Mouse (Mus musculus): ENCODE results near the gene Dock2. TPM values are rescaled to one million over a fixed set of nuclear protein-coding genes. Genes with fewer than 3 reads are reported as not detected.

Gene Dock2
- polyA plus RNA-seq, 1 experiment from 2014 or later, result 3.3 TPM

DNA sequence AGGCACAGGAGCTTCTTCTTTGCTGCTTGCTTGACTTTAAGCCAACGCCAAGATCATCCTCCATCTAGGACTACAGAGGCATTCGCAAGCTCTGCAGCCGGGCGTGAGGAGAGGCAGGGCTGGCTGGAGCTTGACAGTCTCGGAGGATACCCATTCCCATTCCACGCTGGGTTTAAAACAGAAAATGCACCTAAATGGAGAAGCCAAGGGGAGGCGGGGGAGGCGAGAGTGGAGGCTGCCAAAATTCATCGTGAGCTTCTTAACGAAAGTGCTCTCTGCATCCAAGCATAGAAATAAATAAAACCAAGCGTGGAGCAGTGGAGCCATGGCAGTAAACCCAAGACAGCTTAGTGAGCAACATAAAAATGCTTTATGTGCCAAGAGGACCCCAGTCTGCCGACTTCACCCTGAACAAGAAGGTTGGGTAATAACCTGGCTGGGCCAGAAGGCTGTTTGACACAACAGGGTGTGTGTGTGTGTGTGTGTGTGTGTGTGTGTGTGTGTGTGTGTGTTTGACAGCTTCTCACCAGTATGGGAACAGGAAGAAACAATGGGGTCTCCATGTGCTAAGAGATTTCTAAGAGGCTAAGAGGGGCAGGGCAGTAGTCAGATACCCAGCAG, 524.7 kb downstream of the Dock2 start:
- DNase-seq (ENCODE audit: low spot score), result peak; percentile 12
- Histone ChIP-seq H3K4me2 (ENCODE audit: low read depth, low read length) (no peak overlapping the region), H3K27ac (replicated peaks; ENCODE audit: low read depth, low read length) (no peak overlapping the region), H3K36me3 (ENCODE audit: control insufficient read depth, insufficient read depth, low read length) (no peaks in the 10 kb centered on the region), H3K27me3 (replicated peaks; ENCODE audit: control insufficient read depth, insufficient read depth, low read length) (no peaks in the 10 kb centered on the region), H3K4me3 (ENCODE audit: low read depth, low read length) (no peak overlapping the region), H3K9ac (ENCODE audit: low read depth, low read length) (no peak overlapping the region), H3K9me3 (ENCODE audit: control insufficient read depth, low read length) (no peaks in the 10 kb centered on the region), H3K4me1 (ENCODE audit: control insufficient read depth, insufficient read depth, low read length) (no peaks in the 10 kb centered on the region)
- ATAC-seq (ENCODE audit: low read depth), result no peak
- WGBS, result 84% methylated on average over 12 of the region's 12 CpGs

DNA sequence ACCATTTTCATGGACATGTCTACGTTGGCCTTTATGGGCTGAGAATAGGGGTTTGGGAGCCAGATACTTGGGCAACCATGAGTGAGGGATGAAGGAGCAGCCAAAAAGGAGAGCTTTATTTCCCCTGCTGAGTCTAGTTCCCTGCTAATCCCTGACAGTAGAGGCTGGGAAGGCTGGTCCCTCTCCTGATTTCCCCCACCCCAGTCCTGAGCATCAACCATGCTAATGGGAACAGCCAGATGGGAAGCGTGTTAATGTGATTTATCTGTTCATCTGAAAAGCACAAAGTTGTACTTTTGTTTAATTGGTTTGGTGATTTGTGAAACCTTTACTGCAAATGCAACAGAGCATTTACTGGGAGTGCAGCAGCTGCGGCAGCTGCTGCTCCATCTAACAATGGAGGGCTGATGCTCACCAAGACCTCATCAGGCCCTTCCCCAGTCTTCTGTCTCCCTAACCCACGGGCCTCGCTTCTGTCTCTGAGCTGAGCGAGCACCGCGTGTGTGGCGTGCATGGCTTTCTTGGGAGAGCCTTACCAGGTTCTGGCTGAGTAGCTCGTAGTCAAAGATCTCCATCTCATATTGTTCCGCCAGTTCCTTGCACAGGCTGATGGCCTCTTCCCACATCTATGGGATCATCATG, 526.0 kb downstream of the Dock2 start:
- Histone ChIP-seq H3K4me2 (ENCODE audit: low read depth, low read length) (no peak overlapping the region), H3K36me3 (ENCODE audit: control insufficient read depth, insufficient read depth, low read length) (no peaks in the 10 kb centered on the region), H3K4me3 (ENCODE audit: low read depth, low read length) (no peak overlapping the region), H3K9me3 (ENCODE audit: control insufficient read depth, low read length) (no peaks in the 10 kb centered on the region), H3K27me3 (replicated peaks; ENCODE audit: control insufficient read depth, insufficient read depth, low read length) (no peaks in the 10 kb centered on the region), H3K4me1 (ENCODE audit: control insufficient read depth, insufficient read depth, low read length) (no peaks in the 10 kb centered on the region), H3K9ac (ENCODE audit: low read depth, low read length) (no peak overlapping the region), H3K27ac (replicated peaks; ENCODE audit: low read depth, low read length) (no peak overlapping the region)
- WGBS, result 88% methylated on average over 11 of the region's 11 CpGs
- ATAC-seq (ENCODE audit: low read depth) (no peak), DNase-seq (ENCODE audit: low spot score) (no peak)

DNA sequence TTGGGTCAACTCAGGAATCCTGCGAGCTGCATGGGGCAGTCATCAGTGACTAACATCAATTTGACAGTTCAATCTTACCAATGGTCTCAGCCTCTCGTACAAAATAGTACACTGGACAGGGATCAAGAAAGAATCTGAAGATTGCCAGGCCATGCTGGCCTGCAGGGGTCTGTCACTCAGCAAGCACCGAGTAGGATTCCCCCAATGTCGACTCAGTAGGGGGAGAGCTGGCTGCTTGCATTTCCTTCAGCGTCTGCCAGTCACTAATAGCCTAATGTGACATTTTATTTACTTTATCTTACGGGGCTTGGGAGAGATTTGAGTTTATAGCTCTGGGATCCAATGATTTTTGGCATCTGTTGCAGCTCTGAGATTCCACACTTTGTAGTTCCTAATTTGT, 540.7 kb downstream of the Dock2 start:
- Histone ChIP-seq H3K27ac (replicated peaks; ENCODE audit: low read depth, low read length) (no peak overlapping the region), H3K4me1 (ENCODE audit: control insufficient read depth, insufficient read depth, low read length) (no peaks in the 10 kb centered on the region), H3K4me3 (ENCODE audit: low read depth, low read length) (no peak overlapping the region), H3K27me3 (replicated peaks; ENCODE audit: control insufficient read depth, insufficient read depth, low read length) (no peaks in the 10 kb centered on the region), H3K9ac (ENCODE audit: low read depth, low read length) (no peak overlapping the region), H3K36me3 (ENCODE audit: control insufficient read depth, insufficient read depth, low read length) (no peaks in the 10 kb centered on the region), H3K9me3 (ENCODE audit: control insufficient read depth, low read length) (peaks cover 6% of the 10 kb centered on the region; the same call in 1 of the 2 replicates), H3K4me2 (ENCODE audit: low read depth, low read length) (no peak overlapping the region)
- DNase-seq (ENCODE audit: low spot score) (no peak), ATAC-seq (ENCODE audit: low read depth) (no peak)
- WGBS, result 47% methylated on average over 6 of the region's 6 CpGs

DNA sequence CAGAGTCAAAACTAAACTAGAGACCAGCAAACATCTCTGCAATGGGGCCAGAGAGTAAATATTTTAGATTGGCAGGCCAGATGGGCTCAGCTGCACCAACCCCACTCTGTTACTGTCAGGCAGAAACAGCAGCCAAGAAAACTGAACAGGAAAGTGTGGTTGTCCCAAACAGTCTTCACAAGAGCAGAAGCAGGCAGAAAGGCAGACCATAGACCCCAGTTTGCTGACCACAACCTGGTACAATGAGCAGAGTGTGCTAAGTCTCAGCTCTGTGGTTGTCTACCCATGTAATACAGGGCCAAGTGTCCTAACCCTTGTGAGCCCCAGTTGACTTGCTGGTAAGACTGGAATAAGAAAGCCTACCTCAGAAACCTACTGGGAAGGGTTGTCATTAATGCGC, 543.4 kb downstream of the Dock2 start:
- no peak for ATAC-seq (ENCODE audit: low read depth)
- WGBS, result 95% methylated on average over 1 of the region's 1 CpGs
- no peak overlapping the region for H3K27ac ChIP-seq (replicated peaks; ENCODE audit: low read depth, low read length)
- H3K27me3 ChIP-seq (replicated peaks; ENCODE audit: control insufficient read depth, insufficient read depth, low read length), result no peaks in the 10 kb centered on the region
- no peaks in the 10 kb centered on the region for H3K4me1 ChIP-seq (ENCODE audit: control insufficient read depth, insufficient read depth, low read length)
- no peak for DNase-seq (ENCODE audit: low spot score)
- no peak overlapping the region for H3K9ac ChIP-seq (ENCODE audit: low read depth, low read length)
- H3K4me3 ChIP-seq (ENCODE audit: low read depth, low read length), result no peak overlapping the region
- no peak overlapping the region for H3K4me2 ChIP-seq (ENCODE audit: low read depth, low read length)
- H3K36me3 ChIP-seq (ENCODE audit: control insufficient read depth, insufficient read depth, low read length), result no peaks in the 10 kb centered on the region
- peaks cover 6% of the 10 kb centered on the region; the same call in 1 of the 2 replicates for H3K9me3 ChIP-seq (ENCODE audit: control insufficient read depth, low read length)

DNA sequence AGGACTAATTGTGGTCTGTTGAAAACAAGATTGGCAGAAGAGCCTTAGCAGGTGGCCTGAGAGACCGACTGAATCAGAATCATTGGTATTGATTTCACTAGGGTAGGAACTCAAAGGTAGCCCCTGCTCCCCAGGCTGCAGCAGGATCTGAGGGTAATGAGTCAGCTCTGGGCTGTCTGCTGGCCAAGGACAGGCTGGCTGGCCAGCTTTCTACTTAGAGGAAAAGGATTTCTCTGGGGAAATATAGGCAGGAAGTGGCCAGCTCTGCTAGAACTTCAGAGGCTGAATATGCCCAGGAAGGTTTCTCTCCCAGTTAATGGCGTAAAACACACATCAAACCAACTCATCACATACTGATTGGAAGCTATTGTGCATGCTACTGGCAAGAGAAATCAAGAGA, 544.0 kb downstream of the Dock2 start:
- no peaks in the 10 kb centered on the region for H3K4me1 ChIP-seq (ENCODE audit: control insufficient read depth, insufficient read depth, low read length)

DNA sequence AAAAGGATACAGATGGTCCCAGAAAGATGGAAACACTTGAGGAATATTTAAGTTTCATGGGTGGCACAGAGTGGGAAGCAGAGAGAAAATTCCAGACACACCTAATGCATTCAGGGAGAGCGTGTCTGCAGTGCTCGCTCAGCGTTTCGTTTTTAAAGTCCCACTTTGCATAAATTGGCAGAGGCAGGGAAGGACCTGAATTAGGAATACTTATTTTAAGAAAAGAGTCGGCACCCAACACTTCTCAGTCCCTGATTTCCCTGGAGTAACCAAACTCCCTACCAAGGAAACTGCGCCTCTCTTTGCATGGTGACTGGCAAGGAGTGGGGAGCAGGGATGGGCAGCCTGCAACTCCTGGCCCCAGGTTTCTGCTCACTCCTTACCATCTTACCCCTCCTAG, 546.8 kb downstream of the Dock2 start:
- Histone ChIP-seq H3K9ac (ENCODE audit: low read depth, low read length) (no peak overlapping the region), H3K4me2 (ENCODE audit: low read depth, low read length) (no peak overlapping the region), H3K27ac (replicated peaks; ENCODE audit: low read depth, low read length) (no peak overlapping the region), H3K27me3 (replicated peaks; ENCODE audit: control insufficient read depth, insufficient read depth, low read length) (no peaks in the 10 kb centered on the region), H3K4me1 (ENCODE audit: control insufficient read depth, insufficient read depth, low read length) (no peaks in the 10 kb centered on the region), H3K36me3 (ENCODE audit: control insufficient read depth, insufficient read depth, low read length) (no peaks in the 10 kb centered on the region), H3K4me3 (ENCODE audit: low read depth, low read length) (no peak overlapping the region), H3K9me3 (ENCODE audit: control insufficient read depth, low read length) (peaks cover 6% of the 10 kb centered on the region; the same call in 1 of the 2 replicates)
- DNase-seq (ENCODE audit: low spot score), result no peak
- WGBS, result 72% methylated on average over 6 of the region's 6 CpGs
- ATAC-seq (ENCODE audit: low read depth), result no peak

More for the DNA sequence above, 544.0 kb downstream of the Dock2 start:
- WGBS, result 57% methylated on average over 2 of the region's 2 CpGs
- Histone ChIP-seq H3K27me3 (replicated peaks; ENCODE audit: control insufficient read depth, insufficient read depth, low read length) (no peaks in the 10 kb centered on the region), H3K9ac (ENCODE audit: low read depth, low read length) (no peak overlapping the region), H3K36me3 (ENCODE audit: control insufficient read depth, insufficient read depth, low read length) (no peaks in the 10 kb centered on the region), H3K27ac (replicated peaks; ENCODE audit: low read depth, low read length) (no peak overlapping the region), H3K9me3 (ENCODE audit: control insufficient read depth, low read length) (peaks cover 6% of the 10 kb centered on the region; the same call in 1 of the 2 replicates), H3K4me2 (ENCODE audit: low read depth, low read length) (no peak overlapping the region), H3K4me3 (ENCODE audit: low read depth, low read length) (no peak overlapping the region)
- ATAC-seq (ENCODE audit: low read depth), result no peak
- no peak for DNase-seq (ENCODE audit: low spot score)

DNA sequence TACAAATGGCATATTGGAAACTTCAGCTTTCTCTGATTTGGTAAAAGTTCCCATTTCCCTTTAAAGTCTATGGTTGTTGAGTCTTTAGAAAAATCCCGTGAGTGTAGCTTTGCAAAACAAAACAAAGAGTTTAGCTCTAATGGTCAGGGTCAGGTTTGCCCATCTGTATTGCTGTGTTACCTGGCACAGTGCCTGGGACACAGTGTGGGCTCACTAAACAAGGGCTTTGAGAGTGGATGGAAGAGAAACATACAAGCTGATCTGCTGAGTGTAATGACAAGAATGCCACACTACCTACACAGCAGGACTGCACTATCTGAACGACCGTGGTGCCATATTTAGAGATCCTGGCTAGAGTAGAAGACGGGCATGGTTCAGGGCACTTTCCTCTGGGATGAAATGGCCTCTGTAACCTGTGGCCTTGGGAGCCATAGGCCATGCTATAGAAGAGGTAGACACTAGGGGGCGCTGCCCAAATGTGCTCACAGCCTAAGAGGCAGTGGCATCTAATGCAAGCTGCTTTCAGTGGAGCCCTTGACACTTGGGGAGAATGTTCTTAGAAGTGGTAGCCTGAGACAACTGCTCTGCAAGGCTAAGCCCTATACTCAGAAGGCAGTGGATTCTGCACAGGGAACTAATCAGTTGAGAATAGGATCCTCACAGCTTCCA, 547.5 kb downstream of the Dock2 start:
- Histone ChIP-seq H3K4me1 (ENCODE audit: control insufficient read depth, insufficient read depth, low read length) (no peaks in the 10 kb centered on the region), H3K4me3 (ENCODE audit: low read depth, low read length) (no peak overlapping the region), H3K27me3 (replicated peaks; ENCODE audit: control insufficient read depth, insufficient read depth, low read length) (no peaks in the 10 kb centered on the region), H3K27ac (replicated peaks; ENCODE audit: low read depth, low read length) (no peak overlapping the region), H3K9ac (ENCODE audit: low read depth, low read length) (no peak overlapping the region), H3K36me3 (ENCODE audit: control insufficient read depth, insufficient read depth, low read length) (no peaks in the 10 kb centered on the region), H3K4me2 (ENCODE audit: low read depth, low read length) (no peak overlapping the region), H3K9me3 (ENCODE audit: control insufficient read depth, low read length) (peaks cover 5% of the 10 kb centered on the region; the same call in 1 of the 2 replicates)
- peak; percentile 20 for DNase-seq (ENCODE audit: low spot score)
- WGBS, result 52% methylated on average over 5 of the region's 5 CpGs
- no peak for ATAC-seq (ENCODE audit: low read depth)

DNA sequence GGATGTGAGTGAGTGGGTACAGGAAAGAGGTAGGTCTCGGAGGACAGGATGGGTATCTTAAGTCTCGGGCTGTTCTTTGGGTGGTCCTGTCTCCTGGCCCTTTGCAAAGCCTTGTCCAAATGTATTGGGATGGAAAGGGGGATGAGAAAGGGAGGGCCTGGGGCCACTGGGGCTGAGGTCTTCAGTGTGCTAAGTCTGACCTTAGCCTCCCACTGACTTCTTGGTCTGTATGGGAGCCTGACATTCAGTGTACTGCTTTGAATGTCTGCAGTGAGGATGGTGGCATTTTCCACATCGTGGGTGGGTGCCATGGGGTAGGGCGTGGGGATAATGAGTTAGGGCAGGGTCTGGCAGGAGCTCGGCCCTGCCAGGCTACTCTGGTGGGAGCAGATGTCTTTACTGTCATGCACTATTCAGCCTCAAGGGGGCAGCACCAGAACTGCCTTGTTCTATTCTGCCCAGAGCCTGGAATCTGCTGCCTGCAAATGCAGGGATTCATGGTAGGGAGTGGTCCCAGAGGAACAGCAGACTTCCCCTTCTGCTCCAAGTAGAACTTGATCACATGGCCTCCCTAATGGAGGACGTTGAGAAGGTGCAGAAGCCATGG, 554.8 kb downstream of the Dock2 start:
- Histone ChIP-seq H3K4me2 (ENCODE audit: low read depth, low read length) (no peak overlapping the region), H3K9me3 (ENCODE audit: control insufficient read depth, low read length) (no peaks in the 10 kb centered on the region), H3K36me3 (ENCODE audit: control insufficient read depth, insufficient read depth, low read length) (no peaks in the 10 kb centered on the region), H3K4me1 (ENCODE audit: control insufficient read depth, insufficient read depth, low read length) (no peaks in the 10 kb centered on the region), H3K4me3 (ENCODE audit: low read depth, low read length) (no peak overlapping the region), H3K9ac (ENCODE audit: low read depth, low read length) (no peak overlapping the region), H3K27ac (replicated peaks; ENCODE audit: low read depth, low read length) (no peak overlapping the region), H3K27me3 (replicated peaks; ENCODE audit: control insufficient read depth, insufficient read depth, low read length) (no peaks in the 10 kb centered on the region)
- ATAC-seq (ENCODE audit: low read depth) (peak; percentile 18; the same call in 1 of the 2 replicates), DNase-seq (ENCODE audit: low spot score) (peak; percentile 55)
- 49% methylated on average over 4 of the region's 6 CpGs for WGBS
